Mouse (Mus musculus): ENCODE measurements around the gene Rps27l. TPM values are rescaled to one million over a fixed set of nuclear protein-coding genes. Genes with fewer than 3 reads are reported as not detected.
A peak's percentile ranks its signal among the peaks of the same experiment; 100 is the strongest.
"Not testable (repeated sequence)": the region's sequence is repeated elsewhere in the genome, so short reads cannot be mapped to it uniquely, and the experiment has no call there.

Rps27l gene
- 17.5 and 24.7 TPM in 2 replicates for total RNA-seq (2017)

- ATAC-seq (ENCODE audit: extremely low read depth, insufficient number of reproducible peaks, low FRiP score, poor library complexity, severe bottlenecking), result peak; percentile 99
Measured at GRCm38 (mm10) chr9:66945647-66946641, at the start of gene Rps27l. Gene Rps27l, plus strand, starts transcription at chr9:66946086.

- no peak for ATAC-seq (ENCODE audit: extremely low read depth, insufficient number of reproducible peaks, low FRiP score, poor library complexity, severe bottlenecking)
Measured at GRCm38 (mm10) chr9:66896951-66897350, 48.9 kb upstream of the Rps27l start.

GRCm38 (mm10) chr9:66897851-66898250 lies 48.0 kb upstream of the Rps27l start:
- ATAC-seq (ENCODE audit: extremely low read depth, insufficient number of reproducible peaks, low FRiP score, poor library complexity, severe bottlenecking), result peak; percentile 33; the same call in 1 of the 2 replicates

- ATAC-seq (ENCODE audit: extremely low read depth, insufficient number of reproducible peaks, low FRiP score, poor library complexity, severe bottlenecking), result no peak
Measured at GRCm38 (mm10) chr9:66899072-66899471, 46.8 kb upstream of the Rps27l start.

GRCm38 (mm10) chr9:66899526-66899925 lies 46.4 kb upstream of the Rps27l start:
- no peak for ATAC-seq (ENCODE audit: extremely low read depth, insufficient number of reproducible peaks, low FRiP score, poor library complexity, severe bottlenecking)

GRCm38 (mm10) chr9:66905990-66906389 lies 39.9 kb upstream of the Rps27l start:
- ATAC-seq (ENCODE audit: extremely low read depth, insufficient number of reproducible peaks, low FRiP score, poor library complexity, severe bottlenecking), result no peak

- ATAC-seq (ENCODE audit: extremely low read depth, insufficient number of reproducible peaks, low FRiP score, poor library complexity, severe bottlenecking), result no peak
Measured at GRCm38 (mm10) chr9:66907126-66907525, 38.8 kb upstream of the Rps27l start.

- ATAC-seq (ENCODE audit: extremely low read depth, insufficient number of reproducible peaks, low FRiP score, poor library complexity, severe bottlenecking), result 0 out of 2 replicates have a peak, but pooled peaks have one; percentile 35
Measured at GRCm38 (mm10) chr9:66907746-66908397, 38.0 kb upstream of the Rps27l start.

- ATAC-seq (ENCODE audit: extremely low read depth, insufficient number of reproducible peaks, low FRiP score, poor library complexity, severe bottlenecking), result no peak
Measured at GRCm38 (mm10) chr9:66909922-66910321, 36.0 kb upstream of the Rps27l start.

- no peak for ATAC-seq (ENCODE audit: extremely low read depth, insufficient number of reproducible peaks, low FRiP score, poor library complexity, severe bottlenecking)
Measured at GRCm38 (mm10) chr9:66910677-66911076, 35.2 kb upstream of the Rps27l start.

GRCm38 (mm10) chr9:66912304-66912703 lies 33.6 kb upstream of the Rps27l start:
- ATAC-seq (ENCODE audit: extremely low read depth, insufficient number of reproducible peaks, low FRiP score, poor library complexity, severe bottlenecking), result no peak

- ATAC-seq (ENCODE audit: extremely low read depth, insufficient number of reproducible peaks, low FRiP score, poor library complexity, severe bottlenecking), result not testable (repeated sequence)
Measured at GRCm38 (mm10) chr9:66913254-66913934, 32.5 kb upstream of the Rps27l start.

- ATAC-seq (ENCODE audit: extremely low read depth, insufficient number of reproducible peaks, low FRiP score, poor library complexity, severe bottlenecking), result no peak
Measured at GRCm38 (mm10) chr9:66914540-66914939, 31.3 kb upstream of the Rps27l start.

- peak; percentile 22; the same call in 1 of the 2 replicates for ATAC-seq (ENCODE audit: extremely low read depth, insufficient number of reproducible peaks, low FRiP score, poor library complexity, severe bottlenecking)
Measured at GRCm38 (mm10) chr9:66915401-66915800, 30.5 kb upstream of the Rps27l start.

- no peak for ATAC-seq (ENCODE audit: extremely low read depth, insufficient number of reproducible peaks, low FRiP score, poor library complexity, severe bottlenecking)
Measured at GRCm38 (mm10) chr9:66915869-66916785, 29.8 kb upstream of the Rps27l start.

- ATAC-seq (ENCODE audit: extremely low read depth, insufficient number of reproducible peaks, low FRiP score, poor library complexity, severe bottlenecking), result no peak
Measured at GRCm38 (mm10) chr9:66917216-66917891, 28.5 kb upstream of the Rps27l start.

GRCm38 (mm10) chr9:66917892-66918255 lies 28.0 kb upstream of the Rps27l start:
- ATAC-seq (ENCODE audit: extremely low read depth, insufficient number of reproducible peaks, low FRiP score, poor library complexity, severe bottlenecking), result no peak

Data from neutrophil, adult 5-6 weeks (primary cell).